Mouse (Mus musculus): Measurements from ENCODE around the gene Faf1. TPM values are rescaled to one million over a fixed set of nuclear protein-coding genes. Genes with fewer than 3 reads are reported as not detected.
A peak's percentile ranks its signal among the peaks of the same experiment; 100 is the strongest.

The Faf1 gene
- total RNA-seq, 2 experiments from 2014 or later = 26.7 to 26.8 TPM

DNA sequence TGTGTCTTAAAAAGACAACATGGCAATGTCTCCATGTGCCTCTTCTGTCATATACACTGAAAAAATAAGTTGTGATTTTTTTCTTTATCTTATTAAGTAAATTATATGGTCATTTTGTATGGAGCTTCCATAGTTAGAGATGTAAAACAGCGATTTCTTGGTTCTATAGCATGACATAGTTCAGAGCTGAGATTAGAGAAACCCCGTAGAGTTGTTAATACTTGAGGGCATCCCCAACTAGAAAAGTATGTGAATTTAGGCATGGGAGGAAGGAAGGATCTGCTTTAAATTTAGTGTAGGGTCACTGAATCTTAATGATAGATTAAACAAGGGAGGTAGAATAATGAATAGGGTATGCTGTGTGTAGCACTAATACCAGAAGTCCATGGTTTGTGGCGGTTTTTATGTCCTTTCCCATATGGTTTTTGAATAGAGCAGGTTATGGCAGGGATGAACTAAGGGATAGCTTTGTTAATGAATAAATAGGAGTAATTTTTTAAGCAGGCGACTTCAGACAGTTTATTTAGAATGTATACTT, 106.3 kb downstream of the Faf1 start:
- no peak for DNase-seq (ENCODE audit: low spot score in 2 of 2)

GRCm38 (mm10) chr4:109789347-109790001, 113.1 kb downstream of the Faf1 start:
- no peak for DNase-seq (ENCODE audit: low spot score in 2 of 2)

GRCm38 (mm10) chr4:109792331-109792730, 115.9 kb downstream of the Faf1 start:
- DNase-seq (ENCODE audit: low spot score in 2 of 2) = no peak

- DNase-seq (ENCODE audit: low spot score in 2 of 2) = no peak
Observed at GRCm38 (mm10) chr4:109793072-109793471, 116.7 kb downstream of the Faf1 start.

GRCm38 (mm10) chr4:109797511-109798182, 121.3 kb downstream of the Faf1 start:
- no peak for DNase-seq (ENCODE audit: low spot score in 2 of 2)

GRCm38 (mm10) chr4:109806408-109806807, 130.0 kb downstream of the Faf1 start:
- DNase-seq (ENCODE audit: low spot score in 2 of 2) = no peak

GRCm38 (mm10) chr4:109815161-109815560, 138.8 kb downstream of the Faf1 start:
- DNase-seq (ENCODE audit: low spot score in 2 of 2) = no peak

- no peak for DNase-seq (ENCODE audit: low spot score in 2 of 2)
Observed at GRCm38 (mm10) chr4:109815592-109815991, 139.2 kb downstream of the Faf1 start.

DNA sequence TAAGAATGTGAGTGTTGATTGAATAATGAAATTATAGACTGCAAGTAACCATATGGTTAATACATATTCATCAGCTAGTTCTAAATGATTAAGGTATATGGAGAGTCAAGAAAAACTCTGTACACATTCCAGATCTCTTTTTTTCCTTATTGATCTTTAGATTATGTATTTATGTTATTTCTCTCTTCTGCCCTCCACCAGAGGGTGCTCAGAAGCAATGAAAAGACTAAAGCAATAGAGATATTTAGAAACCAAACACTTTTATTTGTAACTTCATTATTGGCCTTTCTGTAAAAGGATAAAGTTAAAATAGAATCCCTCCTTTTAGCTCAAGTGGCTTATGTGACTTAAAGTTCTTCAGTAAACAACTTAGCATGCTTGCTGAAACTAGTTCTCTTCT, 143.1 kb downstream of the Faf1 start:
- no peak for DNase-seq (ENCODE audit: low spot score in 2 of 2)

- DNase-seq (ENCODE audit: low spot score in 2 of 2) = no peak
Observed at GRCm38 (mm10) chr4:109829800-109830199, 153.4 kb downstream of the Faf1 start.

- DNase-seq (ENCODE audit: low spot score in 2 of 2) = no peak
Observed at GRCm38 (mm10) chr4:109857851-109858250, 181.5 kb downstream of the Faf1 start.

DNA sequence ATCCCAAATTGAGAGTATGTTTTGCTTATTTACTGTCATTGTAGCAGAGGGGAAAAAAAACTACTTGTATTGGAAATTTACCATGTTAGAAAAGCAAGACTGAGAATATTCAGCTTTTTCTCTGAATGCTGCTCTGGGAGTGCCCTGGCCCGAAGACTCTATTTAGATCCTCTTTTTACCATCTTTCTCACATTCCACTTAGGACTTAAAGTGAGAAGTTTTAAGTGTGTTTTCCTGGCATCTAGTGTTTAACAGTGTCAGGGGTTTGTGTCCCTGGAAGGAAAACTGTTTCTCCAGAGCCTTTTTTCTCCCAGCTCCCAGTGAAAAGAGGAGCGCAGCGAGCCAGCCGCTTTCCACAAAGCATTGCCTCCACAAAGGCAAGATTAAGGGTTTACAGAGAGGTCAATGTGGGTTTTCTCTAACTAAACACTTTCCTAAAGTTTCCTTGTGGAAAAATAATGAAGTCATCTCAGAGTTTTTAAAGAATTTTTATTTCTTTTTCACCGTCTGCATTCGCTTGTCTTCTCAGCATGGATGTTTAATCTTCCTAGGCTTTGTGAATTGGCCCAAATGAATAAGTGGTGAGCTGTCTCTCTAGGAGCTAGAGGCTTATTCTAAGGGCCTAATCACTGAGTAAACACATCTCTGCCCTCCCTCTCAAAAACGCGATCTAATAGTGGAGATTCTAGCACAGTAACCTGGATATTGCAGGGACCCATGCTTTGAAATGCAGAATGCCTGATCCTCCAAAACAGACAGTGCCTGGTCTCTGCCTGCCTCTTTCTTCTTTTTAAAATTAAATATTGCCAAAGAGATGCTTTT, 182.4 kb downstream of the Faf1 start:
- DNase-seq (ENCODE audit: low spot score in 2 of 2) = peak in 1 of 2 experiments; percentile 11

DNA sequence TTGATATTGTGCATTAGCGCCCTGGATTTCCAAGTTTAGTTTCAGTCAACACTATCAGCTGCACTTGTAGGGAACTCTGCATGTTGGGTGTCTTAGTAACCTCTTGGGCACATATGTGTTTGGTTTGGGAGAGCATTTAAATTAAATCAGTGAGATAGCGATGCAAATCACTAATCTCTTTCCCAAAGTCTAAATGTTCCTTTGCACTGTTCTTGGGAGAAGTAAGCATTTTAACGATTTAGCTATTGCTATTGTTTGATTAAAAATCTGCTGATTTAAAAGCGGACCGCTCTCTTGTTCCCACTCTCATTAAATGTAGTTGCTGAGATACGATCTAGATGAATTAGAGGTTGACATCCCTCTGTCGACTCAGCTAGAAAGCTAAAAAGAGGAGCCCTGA, 183.0 kb downstream of the Faf1 start:
- DNase-seq (ENCODE audit: low spot score in 2 of 2) = no peak

GRCm38 (mm10) chr4:109860256-109860655, 183.9 kb downstream of the Faf1 start:
- DNase-seq (ENCODE audit: low spot score in 2 of 2) = no peak

DNA sequence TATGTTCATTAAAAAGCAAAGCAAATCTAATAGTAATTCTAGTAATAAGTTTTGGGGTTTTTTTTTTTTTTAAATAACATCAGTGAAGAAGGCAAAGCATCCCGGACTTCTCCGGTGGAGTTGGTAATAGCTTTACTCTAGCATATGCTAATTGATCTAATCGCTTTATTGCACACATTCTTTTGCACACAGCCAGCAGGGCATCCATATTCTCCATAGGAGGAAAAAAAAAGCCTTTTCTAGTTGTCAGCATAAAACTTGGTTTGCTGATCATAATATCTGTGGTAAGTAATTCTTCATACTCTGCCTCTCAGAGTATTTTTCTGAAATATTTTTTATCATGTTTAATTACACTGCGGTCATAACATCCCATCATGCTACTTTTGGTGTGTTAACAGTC, 185.9 kb downstream of the Faf1 start:
- DNase-seq (ENCODE audit: low spot score in 2 of 2) = no peak

GRCm38 (mm10) chr4:109863021-109863420, 186.6 kb downstream of the Faf1 start:
- DNase-seq (ENCODE audit: low spot score in 2 of 2) = no peak

GRCm38 (mm10) chr4:109868897-109869484, 192.6 kb downstream of the Faf1 start:
- no peak for DNase-seq (ENCODE audit: low spot score in 2 of 2)

GRCm38 (mm10) chr4:109884333-109884732, 207.9 kb downstream of the Faf1 start:
- no peak for DNase-seq (ENCODE audit: low spot score in 2 of 2)

DNA sequence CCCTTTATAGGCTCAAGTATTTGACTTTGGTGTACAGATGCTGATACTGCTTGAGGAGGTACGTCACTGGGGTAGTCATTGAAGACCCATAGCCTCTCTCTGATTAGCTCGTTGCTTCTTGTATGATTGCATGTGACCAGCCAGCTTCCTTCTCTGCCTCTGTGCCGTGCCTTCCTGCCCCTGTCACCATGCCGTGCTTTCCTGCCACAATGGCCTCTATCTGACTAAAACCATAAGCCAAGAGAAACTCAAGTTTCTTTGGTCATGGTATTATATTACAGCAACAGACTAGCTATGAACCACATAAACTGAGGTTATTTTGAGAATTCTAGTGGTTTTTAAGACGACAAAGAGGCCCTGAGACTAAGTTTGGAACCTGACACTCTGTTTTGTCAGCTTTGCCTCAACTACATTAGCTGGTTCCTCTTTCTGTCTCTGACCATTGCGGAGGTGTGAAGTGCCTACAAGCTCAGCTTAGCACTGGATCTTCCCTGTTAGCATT, 211.5 kb downstream of the Faf1 start:
- DNase-seq (ENCODE audit: low spot score in 2 of 2) = no peak

- no peak for DNase-seq (ENCODE audit: low spot score in 2 of 2)
Observed at GRCm38 (mm10) chr4:109897810-109898566, 221.6 kb downstream of the Faf1 start.
